Mouse (Mus musculus): ENCODE data around the gene Cbr2.

- TF ChIP-seq CTCF (IDR thresholded peaks at IDR 0.05; ENCODE audit: low read depth) (no peak), EP300 (IDR thresholded peaks at IDR 0.05; ENCODE audit: low read depth) (no peak)
These were observed 49.2 kb downstream of the Cbr2 start for GRCm38 (mm10) chr11:120682683-120683082.
